Mouse (Mus musculus): ENCODE measurements around the gene Cnga4.

DNA sequence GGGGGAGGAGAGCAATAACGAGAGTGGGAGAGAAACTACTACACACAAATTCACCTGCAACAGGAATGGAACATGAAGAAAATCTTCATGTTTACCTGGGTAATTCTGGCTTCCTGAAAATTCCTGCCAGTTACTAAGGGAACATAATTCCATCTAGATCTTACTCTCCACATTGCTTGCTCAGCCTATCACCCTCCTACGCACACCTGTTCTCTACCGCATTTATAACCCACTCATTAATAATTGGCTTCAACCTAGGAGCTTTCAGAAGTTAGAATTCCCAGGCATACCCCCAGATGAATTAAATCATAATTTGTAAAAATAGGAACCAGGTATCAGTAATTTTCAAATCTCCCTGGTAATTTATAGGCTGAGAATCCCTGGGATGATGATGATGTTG, 30.4 kb upstream of the Cnga4 start:
- TF ChIP-seq POLR2A (IDR thresholded peaks at IDR 0.05; ENCODE audit: control insufficient read depth, extremely low read depth, insufficient read depth, low read length, poor library complexity) (no peak), CTCF (IDR thresholded peaks at IDR 0.05; ENCODE audit: borderline replicate concordance, control insufficient read depth, extremely low read depth, insufficient read depth, low read length, poor library complexity) (no peak)

All from thymus, adult 2 months (tissue).